Mouse (Mus musculus): ENCODE measurements around the gene Nae1.
"Not testable (repeated sequence)": the region's sequence is repeated elsewhere in the genome, so short reads cannot be mapped to it uniquely, and the experiment has no call there.

Nae1 gene

GRCm38 (mm10) chr8:104533971-104534778 is at the start of gene Nae1, which contains the start of gene Car7:
Nae1 (minus strand) TSS chr8:104534637.
Car7 (plus strand) TSS chr8:104534689.
- peak; percentile 14 for DNase-seq (ENCODE audit: extremely low read depth, low read depth, low spot score)

GRCm38 (mm10) chr8:104577606-104578005 is 43.2 kb upstream of the Nae1 start:
- DNase-seq (ENCODE audit: extremely low read depth, low read depth, low spot score) = not testable (repeated sequence)

DNA sequence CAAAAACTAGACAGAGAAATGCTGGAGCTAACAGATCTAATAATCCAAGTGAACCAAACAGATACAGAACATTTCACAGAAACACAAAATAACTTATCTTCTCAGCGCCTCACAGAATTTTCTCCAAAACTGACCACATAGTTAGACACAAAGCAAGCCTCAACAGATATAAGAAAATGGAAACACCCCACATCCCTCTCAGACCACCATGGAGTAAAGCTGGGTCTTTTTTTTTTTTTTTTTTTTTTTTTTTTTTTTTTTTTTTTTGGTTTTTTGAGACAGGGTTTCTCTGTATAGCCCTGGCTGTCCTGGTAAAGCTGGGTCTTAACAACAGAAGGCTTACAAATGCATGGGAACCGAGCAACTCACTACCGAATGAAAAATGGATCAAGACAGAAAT is 42.4 kb upstream of the Nae1 start:
- no peak for DNase-seq (ENCODE audit: extremely low read depth, low read depth, low spot score)

GRCm38 (mm10) chr8:104570436-104571343 is 36.3 kb upstream of the Nae1 start:
- DNase-seq (ENCODE audit: extremely low read depth, low read depth, low spot score) = no peak

DNA sequence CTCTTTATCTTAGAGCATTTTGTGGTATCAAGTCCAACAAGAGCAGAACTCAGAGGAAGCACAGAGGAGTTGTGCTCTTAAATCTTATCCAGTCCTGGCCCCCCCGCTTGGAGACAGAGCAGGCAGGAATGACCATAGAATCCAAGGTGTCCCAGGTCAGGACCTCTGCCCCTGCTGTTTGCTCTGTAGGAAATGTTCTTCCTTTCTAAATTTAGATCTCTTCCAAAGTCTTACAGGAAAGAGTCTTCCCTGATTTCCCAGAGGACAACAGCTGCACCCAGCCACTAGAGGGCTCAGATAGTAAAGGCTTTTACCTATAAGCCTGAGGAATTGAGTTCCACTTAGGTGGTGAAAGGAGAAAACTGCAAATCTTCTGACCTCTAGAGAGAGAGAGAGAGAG is 35.1 kb upstream of the Nae1 start:
- no peak for DNase-seq (ENCODE audit: extremely low read depth, low read depth, low spot score)

GRCm38 (mm10) chr8:104565457-104565798 is 31.0 kb upstream of the Nae1 start:
- DNase-seq (ENCODE audit: extremely low read depth, low read depth, low spot score) = no peak

GRCm38 (mm10) chr8:104564633-104565456 is 30.4 kb upstream of the Nae1 start:
- DNase-seq (ENCODE audit: extremely low read depth, low read depth, low spot score) = peak; percentile 63

- DNase-seq (ENCODE audit: extremely low read depth, low read depth, low spot score) = no peak
Observed at GRCm38 (mm10) chr8:104560731-104561130, 26.3 kb upstream of the Nae1 start.

- no peak for DNase-seq (ENCODE audit: extremely low read depth, low read depth, low spot score)
Observed at GRCm38 (mm10) chr8:104557226-104557625, 22.8 kb upstream of the Nae1 start.

- no peak for DNase-seq (ENCODE audit: extremely low read depth, low read depth, low spot score)
Observed at GRCm38 (mm10) chr8:104555191-104555590, 20.8 kb upstream of the Nae1 start.

- no peak for DNase-seq (ENCODE audit: extremely low read depth, low read depth, low spot score)
Observed at GRCm38 (mm10) chr8:104543440-104544045, 9.1 kb upstream of the Nae1 start.

DNA sequence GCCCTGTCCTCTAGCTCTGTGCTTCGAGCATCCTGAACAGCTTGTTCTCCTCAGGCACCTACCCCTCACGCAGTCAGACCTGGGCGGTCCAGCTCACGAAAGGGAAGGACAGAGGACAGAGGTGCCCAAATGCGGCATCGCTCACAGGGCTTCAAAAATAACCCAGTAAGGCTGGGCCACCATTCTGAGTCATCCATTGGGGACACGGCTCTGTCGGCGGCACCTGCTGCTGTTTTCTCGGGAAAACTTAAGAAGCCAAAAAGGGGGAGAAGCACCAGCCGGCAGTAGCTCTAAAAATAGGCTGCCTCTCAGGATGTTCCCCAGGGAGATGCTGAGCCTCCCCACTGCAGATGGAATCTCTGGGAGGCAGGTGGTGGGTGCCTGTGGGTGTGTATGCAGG is 7.7 kb upstream of the Nae1 start:
- no peak for DNase-seq (ENCODE audit: extremely low read depth, low read depth, low spot score)

- DNase-seq (ENCODE audit: extremely low read depth, low read depth, low spot score) = no peak
Observed at GRCm38 (mm10) chr8:104541515-104541880, 7.1 kb upstream of the Nae1 start.

DNA sequence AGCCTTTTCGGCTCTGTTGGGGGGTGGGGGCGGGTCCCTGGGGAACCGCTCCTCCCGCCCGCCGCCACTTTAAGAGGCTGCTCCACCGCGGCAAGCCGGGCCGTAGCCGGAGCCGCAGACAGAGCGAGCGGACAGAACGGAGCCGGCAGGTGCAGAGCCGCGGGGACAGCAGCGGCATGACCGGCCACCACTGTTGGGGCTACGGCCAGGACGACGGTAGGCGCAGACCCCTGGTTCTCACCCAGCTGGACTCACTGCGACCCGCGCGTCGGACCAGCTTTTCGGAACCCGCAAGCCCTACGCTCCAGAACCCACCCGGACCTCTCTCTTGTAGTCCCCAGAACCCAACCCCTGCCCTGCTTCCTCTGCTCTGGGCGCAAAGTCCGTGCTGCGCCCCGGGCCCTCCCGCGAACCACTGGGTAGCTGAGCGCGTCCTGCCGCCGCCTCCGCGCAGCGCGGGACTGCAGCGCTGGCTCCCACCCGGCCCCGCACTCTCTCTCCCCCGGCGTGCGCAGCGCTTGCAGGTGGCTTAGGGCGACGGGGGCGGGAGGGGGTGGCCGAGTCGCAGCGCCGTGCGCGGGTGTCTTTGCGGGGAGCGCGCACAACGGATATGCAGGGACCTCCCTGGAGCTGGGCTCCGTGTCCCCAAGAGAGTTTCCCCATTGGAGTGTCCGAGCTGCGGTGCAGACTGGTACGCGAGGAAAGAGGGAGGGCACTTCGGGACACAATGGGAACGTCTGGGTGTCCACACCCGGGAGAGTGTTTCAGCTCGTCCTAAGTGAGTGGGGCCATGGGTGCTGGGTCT is 6.5 kb upstream of the Nae1 start:
- DNase-seq (ENCODE audit: extremely low read depth, low read depth, low spot score) = no peak

- DNase-seq (ENCODE audit: extremely low read depth, low read depth, low spot score) = no peak
Observed at GRCm38 (mm10) chr8:104540238-104540637, 5.8 kb upstream of the Nae1 start.

- DNase-seq (ENCODE audit: extremely low read depth, low read depth, low spot score) = no peak
Observed at GRCm38 (mm10) chr8:104539566-104539965, 5.1 kb upstream of the Nae1 start.

DNA sequence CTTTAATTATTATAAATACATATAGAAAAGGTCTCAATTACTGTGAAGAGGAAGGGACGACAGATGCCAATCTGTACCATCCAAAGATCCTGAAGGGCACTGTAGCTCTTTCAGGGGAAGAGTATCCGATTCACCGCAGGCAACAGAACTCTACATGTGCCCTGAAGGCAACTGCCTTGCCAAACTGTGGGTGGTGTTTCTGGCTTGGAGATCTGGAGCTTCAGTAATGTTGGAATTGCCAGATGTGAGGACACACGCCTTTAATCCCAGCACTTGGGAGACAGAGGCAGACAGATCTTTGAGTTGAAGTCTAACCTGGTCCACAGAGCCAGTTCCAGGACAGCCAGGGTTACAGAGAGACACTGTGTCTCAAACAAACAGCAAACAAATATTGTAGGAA is 4.5 kb upstream of the Nae1 start:
- DNase-seq (ENCODE audit: extremely low read depth, low read depth, low spot score) = no peak

GRCm38 (mm10) chr8:104536028-104536427 is 1.6 kb upstream of the Nae1 start:
- DNase-seq (ENCODE audit: extremely low read depth, low read depth, low spot score) = no peak

DNA sequence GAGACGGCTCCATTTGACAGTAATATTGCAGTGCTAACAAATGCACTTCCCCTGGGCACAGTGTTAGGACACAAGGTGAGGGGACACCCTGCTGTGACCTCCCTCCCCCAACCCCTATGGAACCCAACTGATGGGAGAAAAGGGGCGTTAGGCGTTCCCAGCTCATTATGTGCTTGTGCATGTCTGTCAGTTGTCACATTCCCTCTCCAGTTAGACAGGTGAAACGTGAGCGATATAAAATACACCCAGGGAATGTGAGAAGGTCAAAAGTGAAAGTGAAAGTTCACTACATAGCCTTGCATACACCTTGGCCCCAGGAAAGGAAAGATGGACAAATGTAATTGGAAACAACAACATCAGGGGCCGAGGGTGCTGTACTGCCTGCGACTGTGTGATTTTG is 941 bp upstream of the Nae1 start:
- DNase-seq (ENCODE audit: extremely low read depth, low read depth, low spot score) = no peak

- no peak for DNase-seq (ENCODE audit: extremely low read depth, low read depth, low spot score)
Observed at GRCm38 (mm10) chr8:104534779-104535141, 323 bp upstream of the Nae1 start.

All from fat pad, adult 2 months (tissue).